12 mouse cellular contexts compared by ENCODE assay signal in genomic region chr11:69003592-69003991, GRCm38 (mm10). TPM values are rescaled to one million over a fixed set of nuclear protein-coding genes. Genes with fewer than 3 reads are reported as not detected.
DNase-seq lines count a peak whose midpoint lies in the region; ATAC-seq and TF ChIP-seq lines count a peak whose summit lies in the region.
"Had no signal": no experiment of that assay in that cellular context is flagged by ENCODE, and none has a peak within 500 bp of the region (broad histone marks: within the 10 kb centered on the region; RNA-seq: fewer than 3 reads in every experiment).

No protein-coding gene starts in this region.

- H3K4me1 ChIP-seq in kidney, embryonic 14.5 days (ENCODE audit: control insufficient read depth, insufficient read depth, low read length), result peaks cover 9% of the 10 kb centered on the region; the same call in 1 of the 2 replicates
- no peaks in the 10 kb centered on the region; the same call in 1 of the 2 replicates for H3K4me1 ChIP-seq in testis, adult 2 months (ENCODE audit: control insufficient read depth, insufficient read depth, low read length)
- no peaks in the 10 kb centered on the region for H3K4me1 ChIP-seq in hindbrain, embryonic 11.5 days (replicated peaks; ENCODE audit: control insufficient read depth, insufficient read depth, low read length)

- no peak overlapping the region for H3K4me2 ChIP-seq in kidney, embryonic 14.5 days (replicated peaks; ENCODE audit: low read depth, low read length)
- H3K4me2 ChIP-seq in hindbrain, embryonic 11.5 days (replicated peaks; ENCODE audit: low read depth, low read length), result no peak overlapping the region
- H3K4me2 ChIP-seq: liver, embryonic 13.5 days had no signal

- no peak for ATAC-seq in kidney, embryonic 14.5 days (ENCODE audit: low FRiP score, low TSS enrichment)
- ATAC-seq in hindbrain, embryonic 11.5 days (ENCODE audit: low FRiP score), result no peak

- WGBS in kidney, embryonic 14.5 days, result 57% methylated on average over 4 of the region's 4 CpGs
- 65% methylated on average over 4 of the region's 4 CpGs for WGBS in hindbrain, embryonic 11.5 days

- H3K36me3 ChIP-seq in kidney, embryonic 14.5 days (ENCODE audit: control insufficient read depth, insufficient read depth, low read length), result peaks cover 49% of the 10 kb centered on the region
- peaks cover 5% of the 10 kb centered on the region for H3K36me3 ChIP-seq in testis, adult 2 months (ENCODE audit: control insufficient read depth, insufficient read depth, low read length)
- peaks cover 8% of the 10 kb centered on the region for H3K36me3 ChIP-seq in hindbrain, embryonic 11.5 days (ENCODE audit: control insufficient read depth, insufficient read depth, low read length)

- no peak overlapping the region for H3K4me3 ChIP-seq in kidney, embryonic 14.5 days (ENCODE audit: low read length)
- no peak overlapping the region for H3K4me3 ChIP-seq in testis, adult 2 months (ENCODE audit: control insufficient read depth, low read depth, low read length)
- H3K4me3 ChIP-seq in hindbrain, embryonic 11.5 days (ENCODE audit: low read depth, low read length), result no peak overlapping the region
- H3K4me3 ChIP-seq: liver, embryonic 13.5 days; midbrain, embryonic 10.5 days had no signal

- no peak for TF ChIP-seq POLR2A in testis, adult 2 months (IDR thresholded peaks at IDR 0.05; ENCODE audit: control insufficient read depth, low read depth, low read length)

- no peaks in the 10 kb centered on the region for H3K27me3 ChIP-seq in kidney, embryonic 14.5 days (ENCODE audit: control insufficient read depth, insufficient read depth, low read length)
- H3K27me3 ChIP-seq in testis, adult 2 months (ENCODE audit: control insufficient read depth, insufficient read depth, low read length), result no peaks in the 10 kb centered on the region
- H3K27me3 ChIP-seq in hindbrain, embryonic 11.5 days (ENCODE audit: control insufficient read depth, insufficient read depth, low read length), result no peaks in the 10 kb centered on the region
- H3K27me3 ChIP-seq: liver, embryonic 13.5 days had no signal

- no peak overlapping the region for H3K9ac ChIP-seq in kidney, embryonic 14.5 days (ENCODE audit: low read depth, low read length)
- no peak overlapping the region for H3K9ac ChIP-seq in hindbrain, embryonic 11.5 days (ENCODE audit: low read depth, low read length)

- no peaks in the 10 kb centered on the region for H3K9me3 ChIP-seq in kidney, embryonic 14.5 days (ENCODE audit: control insufficient read depth, low read length)
- no peaks in the 10 kb centered on the region for H3K9me3 ChIP-seq in hindbrain, embryonic 11.5 days (ENCODE audit: control insufficient read depth, low read length)
- H3K9me3 ChIP-seq: liver, embryonic 13.5 days; midbrain, embryonic 10.5 days had no signal

- H3K27ac ChIP-seq in kidney, embryonic 14.5 days (ENCODE audit: low read depth, low read length), result no peak overlapping the region
- no peak overlapping the region for H3K27ac ChIP-seq in testis, adult 2 months (ENCODE audit: control insufficient read depth, insufficient read depth, low read depth, low read length)
- no peak overlapping the region for H3K27ac ChIP-seq in hindbrain, embryonic 11.5 days (ENCODE audit: low read depth, low read length)
- H3K27ac ChIP-seq: midbrain, embryonic 10.5 days had no signal

- DNase-seq in kidney, adult 18-20 months, result peak; percentile 24
- DNase-seq in testis, postnatal 14 days (ENCODE audit: low spot score), result no peak
- DNase-seq in brain, adult 2 months (ENCODE audit: low read depth, low spot score), result peak; percentile 34
- peak; percentile 73 for DNase-seq in testis, postnatal 10 days (ENCODE audit: low spot score)
- no peak for DNase-seq in right cerebral cortex, postnatal 14 days
- DNase-seq in hindbrain, embryonic 11.5 days (ENCODE audit: low spot score), result no peak
- DNase-seq: gastrocnemius, postnatal 36 days; liver, embryonic 13.5 days; thymus, postnatal 25 days had no signal

- peak; percentile 22; the same call in 1 of the 2 replicates for TF ChIP-seq CTCF in testis, adult 2 months (IDR thresholded peaks at IDR 0.05; ENCODE audit: control insufficient read depth, insufficient read depth, insufficient replicate concordance, low read depth, low read length)

RNA-seq across cellular contexts. Expression of gene Pfas, which starts 4.7 kb away (rescaled TPM):
- polyA plus RNA-seq in kidney, embryonic 14.5 days (2014; fragmentation: Nextera tagmentation; extraction: Ambion mirVana), result 33.7 and 47.7 TPM in 2 replicates
- 9.6 and 11.8 TPM in 2 replicates for polyA plus RNA-seq in testis, adult 2 months (2012; rRNA removed)
- 31.5 and 31.8 TPM in 2 replicates for polyA plus RNA-seq in hindbrain, embryonic 11.5 days (2014; fragmentation: Nextera tagmentation; extraction: Ambion mirVana)

RNA-seq across cellular contexts. Expression of gene Ctc1, which starts 12.1 kb away (rescaled TPM):
- polyA plus RNA-seq in kidney, embryonic 14.5 days (2014; fragmentation: Nextera tagmentation; extraction: Ambion mirVana), result 44.2 and 62.3 TPM in 2 replicates
- 44.5 and 44.9 TPM in 2 replicates for polyA plus RNA-seq in testis, adult 2 months (2012; rRNA removed)
- polyA plus RNA-seq in hindbrain, embryonic 11.5 days (2014; fragmentation: Nextera tagmentation; extraction: Ambion mirVana), result 48.7 and 59.5 TPM in 2 replicates

RNA-seq across cellular contexts. Expression of gene Rangrf, which starts 28.6 kb away (rescaled TPM):
- 68.7 and 95.2 TPM in 2 replicates for polyA plus RNA-seq in kidney, embryonic 14.5 days (2014; fragmentation: Nextera tagmentation; extraction: Ambion mirVana)
- polyA plus RNA-seq in testis, adult 2 months (2012; rRNA removed), result 1,176 and 1,231 TPM in 2 replicates
- polyA plus RNA-seq in hindbrain, embryonic 11.5 days (2014; fragmentation: Nextera tagmentation; extraction: Ambion mirVana), result 56.0 and 59.3 TPM in 2 replicates

RNA-seq across cellular contexts. Expression of gene Slc25a35, which starts 35.7 kb away (rescaled TPM):
- 3.4 and 4.5 TPM in 2 replicates for polyA plus RNA-seq in kidney, embryonic 14.5 days (2014; fragmentation: Nextera tagmentation; extraction: Ambion mirVana)
- polyA plus RNA-seq in testis, adult 2 months (2012; rRNA removed), result 40.8 and 56.4 TPM in 2 replicates
- 1.6 and 1.8 TPM in 2 replicates for polyA plus RNA-seq in hindbrain, embryonic 11.5 days (2014; fragmentation: Nextera tagmentation; extraction: Ambion mirVana)

RNA-seq across cellular contexts. Expression of gene Aurkb, which starts 41.9 kb away (rescaled TPM):
- polyA plus RNA-seq in kidney, embryonic 14.5 days (2014; fragmentation: Nextera tagmentation; extraction: Ambion mirVana), result 145 and 155 TPM in 2 replicates
- polyA plus RNA-seq in testis, adult 2 months (2012; rRNA removed), result 15.2 and 17.9 TPM in 2 replicates
- polyA plus RNA-seq in hindbrain, embryonic 11.5 days (2014; fragmentation: Nextera tagmentation; extraction: Ambion mirVana), result 131 and 141 TPM in 2 replicates

Comparison
In these comparisons a context has a peak if more than half of its experiments do, and no peak if none do; other contexts are left out.
1. DNase-seq: peak in kidney, adult 18-20 months (single experiment), brain, adult 2 months (single experiment) and testis, postnatal 10 days (single experiment); none in testis, postnatal 14 days (single experiment), right cerebral cortex, postnatal 14 days (single experiment) and hindbrain, embryonic 11.5 days (single experiment).
2. RNA of gene Rangrf, which starts 28.6 kb away (polyA plus RNA-seq): 1,176 to 1,231 TPM in testis, adult 2 months; 68.7 to 95.2 TPM in kidney, embryonic 14.5 days and 56.0 to 59.3 TPM in hindbrain, embryonic 11.5 days; every median in the first group is over 10 times any median in the second.